Mouse (Mus musculus) embryonic facial prominence, embryonic 11.5 days (tissue): ENCODE results near the gene Tns1. TPM values are rescaled to one million over a fixed set of nuclear protein-coding genes. Genes with fewer than 3 reads are reported as not detected.

Experiments used
- ATAC-seq: fragments of 200-750 bp; cut with Nextera tagmentation; replicated peaks from 2 replicates; pipeline ENCODE4 v1.8.0; 2017; ENCODE audit warnings: low read depth; ENCODE audit not compliant: insufficient number of reproducible peaks, low FRiP score, low TSS enrichment
- DNase-seq: peaks from one replicate; pipeline ENCODE4 v3.0.0-alpha.2; 2015; ENCODE audit warnings: low spot score
- H3K27ac ChIP-seq: fragments of 300-500 bp; sonication (generic); replicated peaks from 2 replicates; pipeline ENCODE4 v1.5.1; 2014; ENCODE audit warnings: mild to moderate bottlenecking, low read depth, low read length, control low read depth
- H3K27me3 ChIP-seq: fragments of 300-500 bp; sonication (generic); 2 replicates; pipeline ENCODE4 v1.6.1; 2014; ENCODE audit warnings: mild to moderate bottlenecking, low read length, moderate library complexity, mixed read lengths; ENCODE audit not compliant: control insufficient read depth, insufficient read depth
- H3K36me3 ChIP-seq: fragments of 300-500 bp; sonication (generic); replicated peaks from 2 replicates; pipeline ENCODE4 v1.6.1; 2014; ENCODE audit warnings: low read depth, mild to moderate bottlenecking, low read length, moderate library complexity, mixed read lengths; ENCODE audit not compliant: control insufficient read depth, insufficient read depth
- H3K4me1 ChIP-seq: fragments of 300-500 bp; sonication (generic); 2 replicates; pipeline ENCODE4 v1.6.1; 2014; ENCODE audit warnings: low read length, mixed read lengths; ENCODE audit not compliant: control insufficient read depth, insufficient read depth
- H3K4me2 ChIP-seq: fragments of 300-500 bp; sonication (generic); 2 replicates; pipeline ENCODE4 v1.6.1; 2014; ENCODE audit warnings: low read depth, mild to moderate bottlenecking, control low read depth, low read length, moderate library complexity
- H3K4me3 ChIP-seq: fragments of 300-500 bp; sonication (generic); 2 replicates; pipeline ENCODE4 v1.5.1; 2014; ENCODE audit warnings: low read depth, low read length, control low read depth
- H3K9ac ChIP-seq: fragments of 300-500 bp; sonication (generic); replicated peaks from 2 replicates; pipeline ENCODE4 v1.6.1; 2014; ENCODE audit warnings: mild to moderate bottlenecking, control low read depth, low read length
- H3K9me3 ChIP-seq: fragments of 300-500 bp; sonication (generic); replicated peaks from 2 replicates; pipeline ENCODE4 v1.6.1; 2016; ENCODE audit warnings: mild to moderate bottlenecking, low read length, inconsistent platforms, mixed read lengths; ENCODE audit not compliant: control insufficient read depth
- WGBS: fragments of 180-500 bp; shearing (Covaris S2); extraction: QIAGEN DNeasy Blood & Tissue Kit; methylation state at CpG from one replicate; pipeline ENCODE4 v1.1.7; 2014; 5-methylcytosine and 5-hydroxymethylcytosine counted together
- polyA plus RNA-seq: library from polyadenylated mRNA; unstranded; fragments of >200 nt; fragmentation: Nextera tagmentation; extraction: Ambion mirVana; gene quantifications from 2 replicates; pipeline ENCODE4 v1.2.1, GENCODE M21; 2014

The Tns1 gene
- polyA plus RNA-seq, 1 experiment from 2014 or later = 21.6 TPM

GRCm38 (mm10) chr1:74113071-74113470 is 11.2 kb downstream of the Tns1 start:
- Histone ChIP-seq H3K4me3 (no peak overlapping the region), H3K4me1 (peaks cover 7% of the 10 kb centered on the region), H3K27me3 (no peaks in the 10 kb centered on the region), H3K9ac (no peak overlapping the region), H3K27ac (no peak overlapping the region), H3K36me3 (no peaks in the 10 kb centered on the region), H3K9me3 (no peaks in the 10 kb centered on the region), H3K4me2 (no peak overlapping the region)
- ATAC-seq (no peak), DNase-seq (no peak)
- WGBS = 60% methylated on average over 3 of the region's 3 CpGs

GRCm38 (mm10) chr1:74111696-74112030 is 12.6 kb downstream of the Tns1 start:
- Histone ChIP-seq H3K27me3 (no peaks in the 10 kb centered on the region), H3K4me3 (no peak overlapping the region), H3K9me3 (no peaks in the 10 kb centered on the region), H3K27ac (peak overlapping the region; percentile 56; the same call in 1 of the 2 replicates), H3K36me3 (no peaks in the 10 kb centered on the region), H3K4me2 (no peak overlapping the region), H3K4me1 (peaks cover 7% of the 10 kb centered on the region), H3K9ac (no peak overlapping the region)
- ATAC-seq (no peak; the same call in none of the 2 replicates), DNase-seq (no peak)
- 14% methylated on average over 6 of the region's 6 CpGs for WGBS

GRCm38 (mm10) chr1:74110932-74111695 is 13.1 kb downstream of the Tns1 start:
- peak; percentile 78 for ATAC-seq

GRCm38 (mm10) chr1:74109670-74110069 is 14.6 kb downstream of the Tns1 start:
- Histone ChIP-seq H3K9ac (no peak overlapping the region), H3K4me3 (no peak overlapping the region), H3K4me1 (peaks cover 7% of the 10 kb centered on the region), H3K36me3 (no peaks in the 10 kb centered on the region), H3K9me3 (no peaks in the 10 kb centered on the region), H3K27me3 (no peaks in the 10 kb centered on the region), H3K27ac (no peak overlapping the region), H3K4me2 (no peak overlapping the region)
- no peak for ATAC-seq
- WGBS = 55% methylated on average over 2 of the region's 2 CpGs
- no peak for DNase-seq

More at GRCm38 (mm10) chr1:74110932-74111695, 13.1 kb downstream of the Tns1 start:
- no peak overlapping the region for H3K4me3 ChIP-seq
- no peaks in the 10 kb centered on the region for H3K36me3 ChIP-seq
- no peak overlapping the region for H3K4me2 ChIP-seq
- WGBS = 4% methylated on average over 8 of the region's 8 CpGs
- peak; percentile 71 for DNase-seq
- H3K4me1 ChIP-seq = peaks cover 7% of the 10 kb centered on the region
- 0 out of 2 replicates have a peak overlapping the region, but pooled peaks have one; percentile 18 for H3K9ac ChIP-seq
- H3K27ac ChIP-seq = peak overlapping the region; percentile 56; the same call in 1 of the 2 replicates
- H3K9me3 ChIP-seq = no peaks in the 10 kb centered on the region
- H3K27me3 ChIP-seq = no peaks in the 10 kb centered on the region

- peaks cover 16% of the 10 kb centered on the region for H3K4me1 ChIP-seq
- ATAC-seq (no peak), DNase-seq (no peak)
- H3K9ac ChIP-seq = no peak overlapping the region
- H3K36me3 ChIP-seq = no peaks in the 10 kb centered on the region
- H3K9me3 ChIP-seq = no peaks in the 10 kb centered on the region
- H3K4me2 ChIP-seq = no peak overlapping the region
- 73% methylated on average over 5 of the region's 5 CpGs for WGBS
- H3K27ac ChIP-seq = no peak overlapping the region
- H3K4me3 ChIP-seq = no peak overlapping the region
- H3K27me3 ChIP-seq = no peaks in the 10 kb centered on the region
Observed at GRCm38 (mm10) chr1:74107931-74108618, 16.2 kb downstream of the Tns1 start.

- H3K27ac ChIP-seq = no peak overlapping the region
- H3K27me3 ChIP-seq = no peaks in the 10 kb centered on the region
- WGBS = 69% methylated on average over 6 of the region's 6 CpGs
Observed at GRCm38 (mm10) chr1:74106214-74106613, 18.0 kb downstream of the Tns1 start.

GRCm38 (mm10) chr1:74105660-74106059 is 18.6 kb downstream of the Tns1 start:
- Histone ChIP-seq H3K4me1 (peaks cover 9% of the 10 kb centered on the region), H3K27ac (no peak overlapping the region), H3K9me3 (no peaks in the 10 kb centered on the region), H3K27me3 (no peaks in the 10 kb centered on the region), H3K9ac (no peak overlapping the region), H3K4me2 (no peak overlapping the region), H3K36me3 (no peaks in the 10 kb centered on the region), H3K4me3 (no peak overlapping the region)
- ATAC-seq (no peak), DNase-seq (no peak)
- WGBS = 93% methylated on average over 4 of the region's 4 CpGs

More at GRCm38 (mm10) chr1:74106214-74106613, 18.0 kb downstream of the Tns1 start:
- Histone ChIP-seq H3K9me3 (no peaks in the 10 kb centered on the region), H3K36me3 (no peaks in the 10 kb centered on the region), H3K4me2 (no peak overlapping the region), H3K4me1 (peaks cover 11% of the 10 kb centered on the region), H3K4me3 (no peak overlapping the region), H3K9ac (no peak overlapping the region)
- ATAC-seq = no peak
- DNase-seq = no peak
